Mouse (Mus musculus): ENCODE data around the gene Sync. TPM values are rescaled to one million over a fixed set of nuclear protein-coding genes. Genes with fewer than 3 reads are reported as not detected.

The Sync gene
- polyA plus RNA-seq, 1 experiment from 2014 or later, result 1.2 TPM

Small RNAs within 50 kb of the gene (microRNA-seq; reads per million reads assigned to microRNA genes)
- gene Gm22994, result not detected

Other genes with a start within 250 kb of the Sync start
- gene Rnf19b, start 229.3 kb upstream of the Sync start, polyA plus RNA-seq (2016; fragmentation: Nextera tagmentation; extraction: Ambion mirVana), result 5.3 and 6.8 TPM in 2 replicates
- 1.1 and 5.6 TPM in 2 replicates for gene Tmem54, start 182.1 kb upstream of the Sync start, polyA plus RNA-seq (2016; fragmentation: Nextera tagmentation; extraction: Ambion mirVana)
- 1.4 TPM in 1 of 2 replicates, not detected in the other for gene Hpca, start 165.6 kb upstream of the Sync start, polyA plus RNA-seq (2016; fragmentation: Nextera tagmentation; extraction: Ambion mirVana)
- gene Fndc5, start 150.6 kb upstream of the Sync start, polyA plus RNA-seq (2016; fragmentation: Nextera tagmentation; extraction: Ambion mirVana), result 3.3 and 3.9 TPM in 2 replicates
- 19.9 and 20.1 TPM in 2 replicates for gene S100pbp, start 97.9 kb upstream of the Sync start, polyA plus RNA-seq (2016; fragmentation: Nextera tagmentation; extraction: Ambion mirVana)
- gene Yars, start 97.9 kb upstream of the Sync start, polyA plus RNA-seq (2016; fragmentation: Nextera tagmentation; extraction: Ambion mirVana), result 75.8 and 84.8 TPM in 2 replicates
- gene C77080, start 26.2 kb upstream of the Sync start, polyA plus RNA-seq (2016; fragmentation: Nextera tagmentation; extraction: Ambion mirVana), result 1.1 and 2.7 TPM in 2 replicates
- 329 and 377 TPM in 2 replicates for gene Rbbp4, start 47.8 kb downstream of the Sync start, polyA plus RNA-seq (2016; fragmentation: Nextera tagmentation; extraction: Ambion mirVana)
- 50.0 and 58.8 TPM in 2 replicates for gene Zbtb8os, start 48.1 kb downstream of the Sync start, polyA plus RNA-seq (2016; fragmentation: Nextera tagmentation; extraction: Ambion mirVana)
- gene Zbtb8a, start 90.5 kb downstream of the Sync start, polyA plus RNA-seq (2016; fragmentation: Nextera tagmentation; extraction: Ambion mirVana), result 7.5 and 9.3 TPM in 2 replicates
- 3.4 and 3.9 TPM in 2 replicates for gene Zbtb8b, start 153.2 kb downstream of the Sync start, polyA plus RNA-seq (2016; fragmentation: Nextera tagmentation; extraction: Ambion mirVana)
- gene Bsdc1, start 174.0 kb downstream of the Sync start, polyA plus RNA-seq (2016; fragmentation: Nextera tagmentation; extraction: Ambion mirVana), result 22.4 and 22.9 TPM in 2 replicates
- gene Tssk3, start 203.4 kb downstream of the Sync start, polyA plus RNA-seq (2016; fragmentation: Nextera tagmentation; extraction: Ambion mirVana), result not detected in 2 replicates
- not detected in 2 replicates for gene Fam229a, start 203.6 kb downstream of the Sync start, polyA plus RNA-seq (2016; fragmentation: Nextera tagmentation; extraction: Ambion mirVana)
- 535 and 802 TPM in 2 replicates for gene Marcksl1, start 226.0 kb downstream of the Sync start, polyA plus RNA-seq (2016; fragmentation: Nextera tagmentation; extraction: Ambion mirVana)